Mouse (Mus musculus) testis, postnatal 14 days (tissue): ENCODE data around the gene Ache.

Experiments used
- DNase-seq: peaks from one replicate; pipeline ENCODE4 v3.0.0; 2021; ENCODE audit warnings: low spot score

Ache gene

DNA sequence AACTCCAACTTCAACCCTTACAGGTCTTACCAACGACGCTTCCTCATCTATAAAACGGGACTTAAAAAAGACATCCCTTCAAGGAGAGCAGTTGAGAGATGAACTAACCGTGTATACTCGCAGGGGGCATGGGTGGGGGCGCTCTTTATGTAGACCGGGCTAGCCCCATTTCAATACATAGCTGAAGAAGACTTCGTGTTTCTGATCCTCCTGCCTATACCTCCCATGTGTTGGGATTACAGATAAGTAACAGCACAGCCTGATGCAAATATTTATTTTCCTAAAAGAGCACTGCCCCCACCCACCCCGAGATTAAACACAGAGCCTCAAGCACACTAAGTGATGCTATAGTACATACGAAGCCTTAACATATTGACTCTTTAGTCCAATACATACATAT, 47.0 kb downstream of the Ache start:
- DNase-seq, result no peak

DNA sequence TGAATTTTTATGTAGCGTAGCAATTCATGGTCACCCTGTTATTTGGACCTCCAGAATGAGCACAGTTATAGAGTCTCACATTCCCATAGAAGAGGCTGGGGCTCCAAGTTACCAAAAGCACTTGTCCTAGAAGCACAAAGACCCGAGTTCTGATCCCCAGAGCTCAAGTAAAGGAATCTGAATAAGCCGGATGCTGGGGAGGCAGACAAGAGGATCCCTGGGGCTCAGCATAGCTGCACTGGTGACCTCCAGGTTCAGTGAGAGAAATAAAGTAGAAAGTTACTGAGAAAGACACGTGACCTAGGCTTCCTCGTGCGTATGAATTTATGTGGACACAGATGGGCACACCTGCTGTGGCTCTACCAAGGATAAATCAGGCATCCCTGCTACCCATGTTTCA, 47.7 kb downstream of the Ache start:
- no peak for DNase-seq

DNA sequence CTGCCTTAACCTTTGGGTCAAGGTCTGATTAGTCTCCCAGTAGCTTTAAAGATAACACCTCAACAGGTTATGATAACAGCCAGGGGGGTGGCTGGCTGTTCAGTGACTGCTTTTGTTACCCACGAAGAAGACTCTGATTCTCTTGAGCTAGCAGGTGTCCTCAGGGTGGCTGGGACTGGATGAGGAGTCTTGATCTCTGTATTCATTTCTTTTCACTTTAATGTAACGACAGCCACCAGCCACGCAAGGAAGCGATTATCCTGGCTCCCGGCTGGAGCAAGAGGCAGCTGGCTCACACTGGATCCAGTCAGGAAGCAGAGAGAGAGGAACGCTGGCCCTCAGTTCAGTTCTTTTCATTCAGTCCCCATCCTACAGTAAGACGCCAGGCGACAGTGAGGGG, 49.9 kb downstream of the Ache start:
- no peak for DNase-seq

DNA sequence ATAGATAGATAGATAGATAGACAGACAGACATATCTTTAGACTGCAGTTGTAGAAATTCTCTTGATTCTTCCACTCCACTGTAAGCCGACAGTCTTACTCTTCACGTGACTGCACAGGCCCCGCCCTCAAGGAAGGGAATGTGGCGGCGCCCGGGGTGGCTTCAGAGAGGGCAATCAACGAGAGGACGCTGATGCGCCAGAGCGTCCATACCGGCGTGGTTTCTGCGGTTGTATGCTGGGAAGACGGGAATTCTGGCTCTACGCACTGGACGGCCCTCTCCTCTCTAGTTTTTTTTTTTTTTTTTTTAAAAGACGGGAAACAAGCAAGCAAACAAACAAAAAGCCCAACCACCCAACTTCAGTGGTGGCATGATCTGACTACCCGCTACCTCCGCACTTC, 50.9 kb downstream of the Ache start:
- DNase-seq, result peak; percentile 90

DNA sequence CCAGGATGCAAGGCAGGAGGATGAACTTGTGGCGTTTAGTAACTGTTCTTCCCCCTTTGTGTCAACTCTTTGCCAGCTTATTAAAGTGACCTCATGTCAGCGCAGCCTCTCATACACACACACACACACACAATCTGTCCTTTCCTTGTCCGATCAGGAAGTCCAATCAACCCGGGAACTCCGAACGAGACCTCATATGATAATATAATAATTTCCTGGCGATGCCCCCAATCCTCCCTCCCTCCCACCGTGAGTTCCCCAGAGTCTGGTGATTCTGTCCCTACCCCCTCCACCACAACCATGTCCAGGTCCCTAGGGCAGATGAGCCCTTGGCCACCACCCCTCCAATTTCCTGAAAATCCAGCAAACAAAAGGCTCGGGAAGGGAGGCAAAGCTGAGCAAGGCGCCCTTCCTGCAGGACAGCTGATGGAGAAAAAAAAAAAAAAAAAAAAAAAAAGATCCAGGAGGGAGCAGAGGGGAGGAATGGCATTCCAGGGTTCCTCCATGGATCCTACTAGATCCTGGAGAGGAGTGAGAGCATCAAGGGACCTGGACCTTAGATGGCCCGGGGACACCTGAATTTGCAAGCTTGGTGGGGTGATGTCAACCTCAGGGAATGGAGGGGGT, 51.5 kb downstream of the Ache start:
- DNase-seq, result no peak

DNA sequence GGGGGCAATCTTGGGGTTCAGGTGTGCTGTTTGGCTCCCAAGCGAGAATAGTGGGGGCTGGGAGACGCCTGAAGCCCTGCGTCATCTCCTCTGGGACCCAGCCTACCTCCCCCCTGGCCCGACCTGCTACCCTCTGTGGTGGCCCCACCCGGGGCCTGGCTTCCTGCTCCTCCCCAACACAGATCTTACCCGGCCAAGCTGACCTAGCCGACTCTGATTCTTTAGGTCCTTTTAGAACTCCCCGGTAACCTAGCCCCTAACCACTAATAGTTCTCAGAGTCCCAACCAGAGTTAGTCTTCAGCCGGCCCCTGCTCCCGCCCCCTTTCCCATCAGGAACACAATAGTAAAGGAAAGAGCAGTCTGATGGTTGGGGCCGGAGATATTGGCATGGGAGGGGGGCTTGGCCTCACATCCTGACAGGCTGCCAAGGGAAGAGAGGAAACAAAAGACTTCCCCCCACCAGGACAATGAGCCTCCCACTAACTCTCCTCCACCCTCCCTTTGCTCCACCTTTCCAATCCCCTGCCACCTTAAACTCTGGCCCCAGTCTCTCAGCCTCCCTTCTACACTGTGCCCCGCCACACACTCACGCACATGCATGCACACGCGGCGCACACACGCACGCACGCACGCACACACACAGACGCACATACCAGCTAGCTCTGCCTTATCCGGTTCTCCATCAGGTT, 52.1 kb downstream of the Ache start:
- no peak for DNase-seq

DNA sequence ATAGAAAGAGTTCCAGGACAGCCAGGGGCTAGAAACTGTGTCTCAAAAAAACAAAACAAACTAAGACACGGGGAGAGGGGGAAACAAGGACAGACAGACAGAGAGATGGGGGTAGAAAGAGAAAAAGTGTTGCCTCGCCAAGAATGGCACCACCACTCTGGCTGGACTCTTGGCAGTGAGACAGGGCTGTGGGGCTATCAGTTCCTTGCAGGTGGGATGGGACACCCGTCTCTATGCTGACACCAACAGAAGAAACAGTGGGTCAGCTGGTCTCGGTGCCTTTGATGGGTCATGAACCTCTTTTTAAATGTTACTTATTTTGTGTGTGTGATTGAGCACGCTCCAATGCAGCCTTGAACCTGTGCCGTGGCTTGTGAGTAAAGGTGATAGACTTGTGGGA, 52.9 kb downstream of the Ache start:
- no peak for DNase-seq

DNA sequence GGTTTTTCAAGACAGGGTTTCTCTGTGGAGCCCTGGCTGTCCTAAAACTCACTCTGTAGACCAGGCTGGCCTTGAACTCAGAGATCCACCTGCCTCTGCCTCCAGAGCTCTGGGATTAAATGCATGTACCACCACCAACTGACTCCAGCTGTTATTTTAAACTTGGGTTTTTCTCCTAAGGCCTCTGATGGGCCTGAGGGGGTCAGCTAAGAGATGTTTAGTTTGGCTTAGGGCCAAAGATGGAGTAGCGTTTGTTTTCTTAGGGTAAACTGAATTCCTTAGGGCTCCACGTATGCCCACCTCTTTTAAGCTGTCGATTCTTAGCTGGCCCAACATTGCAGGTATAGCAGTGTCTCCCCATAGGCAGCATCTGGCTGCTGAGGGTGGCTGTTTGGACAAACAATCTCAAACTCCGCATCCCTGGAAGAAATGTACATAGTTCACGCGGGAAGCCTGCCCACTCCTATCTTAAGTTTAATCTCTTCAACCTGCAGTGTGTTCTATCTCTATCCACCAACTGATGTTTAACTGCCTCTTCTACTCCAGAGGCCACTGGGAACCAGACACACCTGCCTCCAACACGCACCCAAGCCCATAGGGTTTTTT, 55.2 kb downstream of the Ache start:
- no peak for DNase-seq

DNA sequence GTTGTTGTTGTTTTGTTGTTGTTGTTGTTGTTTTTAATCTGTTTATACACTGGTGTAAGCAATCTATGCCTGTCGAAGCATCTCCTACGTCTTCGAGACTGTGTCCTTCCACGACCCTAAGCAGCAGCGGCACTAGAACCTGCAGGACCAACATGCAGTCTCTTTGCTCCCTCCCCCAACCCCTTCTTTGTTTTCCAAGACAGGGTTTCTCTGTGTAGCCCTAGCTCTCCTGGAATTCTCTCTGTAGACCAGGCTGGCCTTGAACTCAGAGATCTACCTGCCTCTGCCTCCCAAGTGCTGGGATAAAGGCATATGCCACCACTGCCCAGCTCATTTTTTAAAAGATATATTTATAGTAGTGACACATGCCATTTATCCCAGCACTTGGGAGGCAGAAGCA, 56.1 kb downstream of the Ache start:
- no peak for DNase-seq

DNA sequence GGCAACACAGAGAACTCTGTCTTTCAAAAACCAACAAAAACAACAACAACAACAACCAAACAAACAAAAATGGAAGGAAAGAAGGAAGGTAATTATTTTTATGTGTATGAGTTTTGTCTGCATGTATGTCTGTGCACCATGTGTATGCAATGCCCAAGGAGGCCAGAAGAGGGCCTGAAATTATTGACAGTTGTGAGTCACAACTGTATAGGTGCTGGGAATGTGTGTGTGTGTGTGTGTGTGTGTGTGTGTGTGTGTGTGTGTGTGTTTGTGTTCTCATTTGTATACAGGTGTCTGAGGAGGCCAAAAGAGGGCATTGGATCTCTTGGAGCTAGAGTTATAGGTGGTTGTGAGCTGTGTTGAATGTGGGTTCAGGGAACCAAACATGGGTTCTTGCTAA, 56.5 kb downstream of the Ache start:
- no peak for DNase-seq
